Mouse (Mus musculus): ENCODE measurements around the gene Ap1m1. TPM values are rescaled to one million over a fixed set of nuclear protein-coding genes. Genes with fewer than 3 reads are reported as not detected.

The Ap1m1 gene
- total RNA-seq, 4 experiments from 2014 or later, result 42.0 to 48.4 (median 43.4) TPM

DNA sequence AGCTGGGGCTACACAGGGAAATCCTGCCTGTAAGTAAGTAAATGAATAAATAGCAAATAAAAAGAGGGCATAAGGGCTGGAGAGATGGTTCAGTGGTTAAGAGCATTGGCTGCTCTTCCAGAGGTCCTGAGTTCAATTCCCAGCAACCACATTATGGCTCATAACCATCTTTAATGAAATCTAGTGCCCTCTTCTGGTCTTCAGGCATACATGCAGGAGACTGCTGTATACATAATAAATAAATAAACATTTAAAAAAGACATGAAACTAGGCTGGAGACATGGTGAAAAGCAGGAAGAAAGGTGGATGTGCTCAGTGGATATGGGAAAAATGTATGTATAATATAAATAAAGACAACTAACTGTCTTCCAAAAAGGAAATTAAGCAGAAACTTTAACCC is 53.5 kb downstream of the Ap1m1 start:
- no peak for DNase-seq (ENCODE audit: low spot score)

- no peak for DNase-seq (ENCODE audit: low spot score)
Observed at GRCm38 (mm10) chr8:72295125-72295524, 55.3 kb downstream of the Ap1m1 start.

DNA sequence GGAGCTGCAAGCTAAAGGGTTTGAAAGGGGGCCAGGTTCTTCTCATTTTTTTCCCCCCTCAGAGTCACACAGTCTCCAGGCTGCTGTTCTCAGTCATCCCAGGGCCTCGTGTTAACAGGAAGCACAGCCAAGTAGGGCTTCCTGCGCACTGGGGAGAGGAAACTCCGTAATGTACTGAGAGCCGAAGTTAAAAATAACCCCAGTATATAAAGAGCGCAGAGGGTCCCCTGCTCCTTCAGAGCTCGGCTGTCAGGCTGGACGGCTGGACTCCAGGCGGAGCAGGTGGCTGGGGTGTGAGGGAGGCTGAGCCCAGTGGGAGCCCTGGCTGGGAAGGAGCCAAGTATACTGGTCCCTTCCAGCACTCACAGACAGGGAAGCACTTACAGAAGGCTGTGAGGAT is 55.9 kb downstream of the Ap1m1 start:
- peak; percentile 99 for DNase-seq (ENCODE audit: low spot score)

GRCm38 (mm10) chr8:72296561-72296960 is 56.7 kb downstream of the Ap1m1 start:
- DNase-seq (ENCODE audit: low spot score), result no peak

- no peak for DNase-seq (ENCODE audit: low spot score)
Observed at GRCm38 (mm10) chr8:72298928-72299327, 59.1 kb downstream of the Ap1m1 start.

DNA sequence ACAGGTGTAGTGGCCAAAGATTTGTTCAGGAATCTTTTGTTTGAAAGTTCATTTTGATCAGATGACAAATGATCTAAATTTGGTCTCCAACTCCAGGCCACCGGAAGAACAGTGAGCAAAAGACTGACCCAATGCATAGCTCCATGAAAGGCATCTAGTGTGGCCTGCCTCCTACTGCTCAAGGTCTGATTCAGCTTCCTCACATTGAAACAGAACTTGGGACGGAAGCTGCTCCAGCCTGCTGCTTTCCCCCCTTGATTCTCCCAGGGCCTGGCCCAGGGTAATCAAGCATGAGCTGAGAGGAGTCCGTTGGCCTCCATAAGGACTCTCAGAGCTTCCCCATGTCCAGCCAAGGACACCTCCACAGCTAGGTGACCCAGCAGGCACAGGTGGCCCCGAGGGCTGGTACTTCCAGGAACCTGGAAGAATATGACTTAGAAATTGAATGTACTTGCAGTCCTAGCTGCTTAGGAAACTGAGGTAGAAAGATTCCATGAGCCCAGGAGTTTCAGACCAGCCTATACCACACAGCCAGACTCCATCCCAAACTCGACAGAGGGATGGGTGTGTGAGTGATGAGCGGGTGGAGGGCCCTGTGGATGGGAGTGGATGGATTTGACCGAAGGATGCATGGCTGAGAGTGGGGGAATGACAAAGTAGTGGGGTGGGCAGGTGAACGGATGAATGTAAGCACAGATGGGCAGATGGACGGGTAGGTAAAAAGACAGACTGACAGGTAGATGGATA is 61.0 kb downstream of the Ap1m1 start:
- peak; percentile 58 for DNase-seq (ENCODE audit: low spot score)

- no peak for DNase-seq (ENCODE audit: low spot score)
Observed at GRCm38 (mm10) chr8:72301497-72301896, 61.7 kb downstream of the Ap1m1 start.

DNA sequence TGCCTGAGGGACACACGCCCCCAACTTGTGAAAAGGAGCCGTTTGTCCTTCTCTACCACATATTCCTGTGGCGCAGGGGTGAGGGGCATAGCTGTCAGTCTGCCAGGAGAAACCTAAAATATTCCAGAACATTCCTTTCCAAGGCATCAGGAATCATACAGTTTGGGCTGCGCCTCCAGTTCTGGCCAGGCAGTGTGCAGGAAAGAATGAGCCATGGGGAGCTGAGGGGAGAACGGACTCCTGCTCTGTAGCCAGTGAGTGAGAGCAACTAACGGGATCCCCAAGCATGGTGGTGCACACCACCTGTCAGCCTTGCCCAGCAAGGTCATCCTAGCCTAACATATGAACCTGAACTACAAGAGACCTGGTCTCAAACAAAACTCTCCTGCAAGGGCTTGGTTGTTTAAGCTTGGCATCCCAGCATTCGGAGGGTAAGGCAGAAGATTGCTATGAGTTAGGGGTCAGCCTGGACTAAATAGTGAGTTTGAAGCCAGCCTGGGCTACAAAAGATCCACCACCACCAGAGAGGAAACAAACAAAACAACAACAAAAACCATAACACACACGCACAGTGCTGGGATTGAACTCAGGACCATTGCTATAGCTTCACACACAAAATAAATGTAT is 63.3 kb downstream of the Ap1m1 start:
- DNase-seq (ENCODE audit: low spot score), result peak; percentile 30

GRCm38 (mm10) chr8:72303633-72304032 is 63.8 kb downstream of the Ap1m1 start:
- DNase-seq (ENCODE audit: low spot score), result peak; percentile 93

GRCm38 (mm10) chr8:72305210-72305905 is 65.5 kb downstream of the Ap1m1 start, which contains the start of gene Gm10282:
Gene Gm10282, minus strand, starts transcription at chr8:72305260.
- no peak for DNase-seq (ENCODE audit: low spot score)

DNA sequence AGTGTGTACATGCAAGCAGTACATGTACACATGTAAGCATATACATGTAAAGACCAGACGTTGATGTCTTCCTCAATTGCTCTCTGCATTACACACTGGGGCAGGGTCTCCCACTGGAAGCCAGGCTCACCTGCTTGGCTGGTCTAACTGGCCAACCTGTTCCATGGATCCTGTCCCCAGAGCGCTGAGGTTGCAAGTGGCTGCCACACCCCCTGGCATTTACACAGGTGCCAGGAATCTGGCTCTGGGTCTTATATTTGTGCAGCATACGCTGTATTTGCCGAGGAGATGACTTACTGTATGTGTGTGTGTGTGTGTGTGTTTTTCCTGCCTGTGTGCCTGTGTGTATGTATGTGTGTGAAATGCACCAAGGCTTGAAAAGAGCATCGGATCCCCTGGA is 67.1 kb downstream of the Ap1m1 start:
- DNase-seq (ENCODE audit: low spot score), result no peak

Other genes starting within 250 kb of the Ap1m1 start
- 1 to 10 TPM in 2 of 4 experiments, under 1 TPM in 2; 0.25 to 1.2 (median 0.84) TPM for gene Cyp4f18, start 230.4 kb upstream of the Ap1m1 start, total RNA-seq (2022)
- not detected for gene Olfr372, start 198.8 kb upstream of the Ap1m1 start, total RNA-seq (2022)
- gene Olfr373, start 156.8 kb upstream of the Ap1m1 start, total RNA-seq (2022), result not detected
- gene Olfr374, start 133.0 kb upstream of the Ap1m1 start, total RNA-seq (2022), result not detected
- gene Tpm4, start 105.0 kb upstream of the Ap1m1 start, total RNA-seq (2022), result 100 to 1,000 TPM in 1 of 4 experiments, 10 to 100 TPM in 3; 58.6 to 106 (median 81.9) TPM
- 10 to 100 TPM; 14.6 to 25.3 (median 19.5) TPM for gene Rab8a, start 78.8 kb upstream of the Ap1m1 start, total RNA-seq (2022)
- not detected for gene Hsh2d, start 50.4 kb upstream of the Ap1m1 start, total RNA-seq (2022)
- 1 to 10 TPM in 3 of 4 experiments, under 1 TPM in 1; 0.90 to 3.5 (median 2.2) TPM for gene Cib3, start 27.2 kb upstream of the Ap1m1 start, total RNA-seq (2022)
- gene Gm11034, start 26.4 kb upstream of the Ap1m1 start, total RNA-seq (2022), result not detected
- 10 to 100 TPM; 18.4 to 23.2 (median 21.9) TPM for gene Fam32a, start 20.3 kb upstream of the Ap1m1 start, total RNA-seq (2022)
- 1 to 10 TPM; 5.4 to 8.3 (median 7.5) TPM for gene Gm10282, start 65.2 kb downstream of the Ap1m1 start, total RNA-seq (2022)
- 10 to 100 TPM; 40.3 to 74.6 (median 52.7) TPM for gene Klf2, start 79.0 kb downstream of the Ap1m1 start, total RNA-seq (2022)
- gene Eps15l1, start 181.4 kb downstream of the Ap1m1 start, total RNA-seq (2022), result 10 to 100 TPM; 36.8 to 46.7 (median 38.3) TPM
- gene Calr3, start 203.9 kb downstream of the Ap1m1 start, total RNA-seq (2022), result 10 to 100 TPM; 18.1 to 29.0 (median 23.1) TPM
- gene 1700030K09Rik, start 203.9 kb downstream of the Ap1m1 start, total RNA-seq (2022), result 1 to 10 TPM; 4.8 to 5.2 (median 4.8) TPM
- gene Cherp, start 235.2 kb downstream of the Ap1m1 start, total RNA-seq (2022), result 10 to 100 TPM; 34.7 to 43.9 (median 37.2) TPM